ENCODE assay signal across 8 mouse cellular contexts in the genomic region with DNA sequence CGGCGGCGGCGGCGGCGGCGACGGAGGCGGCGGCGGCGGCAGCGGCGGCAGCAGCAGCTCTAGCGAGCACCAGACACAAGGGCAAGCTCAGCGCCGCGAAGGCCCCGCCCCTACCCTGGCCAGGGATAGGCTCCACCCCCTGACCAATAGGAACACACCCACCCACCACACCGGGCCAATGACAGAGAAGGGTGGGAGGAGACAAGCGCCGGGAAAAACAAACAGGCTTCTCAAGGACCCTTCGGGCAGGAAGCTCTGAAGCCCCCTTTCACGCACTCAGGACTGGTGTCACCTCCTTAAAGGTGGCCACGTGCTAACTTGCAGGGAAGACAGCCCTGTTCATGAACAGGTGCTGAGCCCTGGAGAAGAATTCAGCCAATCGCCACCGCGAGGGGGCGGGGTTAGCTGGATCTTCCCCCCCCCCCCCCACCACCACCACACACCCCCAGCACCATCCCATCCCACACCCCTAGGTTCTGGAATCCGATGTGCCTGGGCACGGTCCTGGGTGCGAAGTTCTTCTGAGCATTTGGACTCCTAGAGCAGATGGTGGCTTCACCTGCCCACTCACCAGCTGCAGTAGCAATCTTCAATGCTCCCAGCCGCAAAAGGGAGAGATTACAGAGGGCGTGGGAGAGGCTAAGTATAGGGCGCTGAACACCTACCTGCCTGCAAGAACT. TPM values are rescaled to one million over a fixed set of nuclear protein-coding genes. Genes with fewer than 3 reads are reported as not detected.
DNase-seq lines count a peak whose midpoint lies in the region; ATAC-seq lines count a peak whose summit lies in the region.

A gene (minus strand): TSS at position 83 of the 680 bp plus-strand sequence.

- peak; percentile 84 for DNase-seq in adrenal gland, adult 8-10 months
- peak; percentile 92 for DNase-seq in embryo, embryonic 10 days (ENCODE audit: low spot score)
- peak; percentile 77 to 84 for DNase-seq in gastrocnemius, adult 8-10 months (ENCODE audit: low spot score in 2 of 2)
- peak; percentile 91 to 95 for DNase-seq in left cerebral cortex, adult 18-20 months (ENCODE audit: low spot score in 2 of 2)
- peak; percentile 92 for DNase-seq in lung, postnatal 36 days
- DNase-seq in retina, postnatal 7 days (ENCODE audit: low read depth, low spot score): peak; percentile 90
- DNase-seq in urinary bladder, adult 2 months (ENCODE audit: low spot score): peak; percentile 67

- H3K36me3 ChIP-seq in hindbrain, embryonic 16.5 days (ENCODE audit: control insufficient read depth, insufficient read depth, low read length): no peaks in the 10 kb centered on the region

- peak within 1 kb of the TSS; percentile 76 for H3K4me3 ChIP-seq in hindbrain, embryonic 16.5 days (ENCODE audit: low read length)

- no peaks in the 10 kb centered on the region for H3K27me3 ChIP-seq in hindbrain, embryonic 16.5 days (replicated peaks; ENCODE audit: control insufficient read depth, insufficient read depth, low read length)

- peak within 1 kb of the TSS; percentile 96 for H3K27ac ChIP-seq in hindbrain, embryonic 16.5 days (ENCODE audit: low read depth, low read length)

- peaks cover 3% of the 10 kb centered on the region; the same call in 1 of the 2 replicates for H3K4me1 ChIP-seq in hindbrain, embryonic 16.5 days (ENCODE audit: control insufficient read depth, insufficient read depth, low read depth, low read length)

- H3K9ac ChIP-seq in hindbrain, embryonic 16.5 days (ENCODE audit: low read depth, low read length): peak within 1 kb of the TSS; percentile 89

- peak within 1 kb of the TSS; percentile 74 for H3K4me2 ChIP-seq in hindbrain, embryonic 16.5 days (ENCODE audit: low read length)

- no peaks in the 10 kb centered on the region for H3K9me3 ChIP-seq in hindbrain, embryonic 16.5 days (ENCODE audit: control insufficient read depth, low read length)

- 1% methylated on average over 27 of the region's 35 CpGs for WGBS in hindbrain, embryonic 16.5 days

- peak; percentile 98 for ATAC-seq in hindbrain, embryonic 16.5 days

RNA-seq across cellular contexts. Expression of the gene that starts here (rescaled TPM):
- total RNA-seq in adrenal gland, adult 8-10 months (2022): 1 to 10 TPM in 2 of 4 experiments, under 1 TPM in 2; 0.81 to 1.7 (median 1.1) TPM
- 1 to 10 TPM in 1 of 4 experiments, under 1 TPM in 3; 0.09 to 2.5 (median 0.46) TPM for total RNA-seq in gastrocnemius, adult 8-10 months (2022)
- polyA plus RNA-seq in hindbrain, embryonic 16.5 days (2015; fragmentation: Nextera tagmentation; extraction: Ambion mirVana): 33.6 and 61.1 TPM in 2 replicates
- total RNA-seq in left cerebral cortex, adult 18-20 months (2021): 100 to 1,000 TPM; 192 to 198 TPM
- 2.3 and 3.3 TPM in 2 replicates for polyA plus RNA-seq in urinary bladder, adult 2 months (2012; rRNA removed)

Comparison
In these comparisons a context has a peak if more than half of its experiments do, and no peak if none do; other contexts are left out.
1. Peak in every context shown above with its lines: DNase-seq, ATAC-seq, H3K4me3 ChIP-seq and H3K27ac ChIP-seq.
2. RNA of the gene that starts here (total RNA-seq): 192 to 198 TPM in left cerebral cortex, adult 18-20 months; 0.81 to 1.7 TPM in adrenal gland, adult 8-10 months and 0.09 to 2.5 TPM in gastrocnemius, adult 8-10 months; every median in the first group is over 10 times any median in the second.